Mouse (Mus musculus): ENCODE results near the gene Npw. TPM values are rescaled to one million over a fixed set of nuclear protein-coding genes. Genes with fewer than 3 reads are reported as not detected.

Npw gene
- not detected for polyA plus RNA-seq (2017; shearing (Covaris generic))

GRCm38 (mm10) chr17:24658017-24658758 lies at the start of gene Npw:
Gene Npw, minus strand, starts transcription at chr17:24658457.

DNA sequence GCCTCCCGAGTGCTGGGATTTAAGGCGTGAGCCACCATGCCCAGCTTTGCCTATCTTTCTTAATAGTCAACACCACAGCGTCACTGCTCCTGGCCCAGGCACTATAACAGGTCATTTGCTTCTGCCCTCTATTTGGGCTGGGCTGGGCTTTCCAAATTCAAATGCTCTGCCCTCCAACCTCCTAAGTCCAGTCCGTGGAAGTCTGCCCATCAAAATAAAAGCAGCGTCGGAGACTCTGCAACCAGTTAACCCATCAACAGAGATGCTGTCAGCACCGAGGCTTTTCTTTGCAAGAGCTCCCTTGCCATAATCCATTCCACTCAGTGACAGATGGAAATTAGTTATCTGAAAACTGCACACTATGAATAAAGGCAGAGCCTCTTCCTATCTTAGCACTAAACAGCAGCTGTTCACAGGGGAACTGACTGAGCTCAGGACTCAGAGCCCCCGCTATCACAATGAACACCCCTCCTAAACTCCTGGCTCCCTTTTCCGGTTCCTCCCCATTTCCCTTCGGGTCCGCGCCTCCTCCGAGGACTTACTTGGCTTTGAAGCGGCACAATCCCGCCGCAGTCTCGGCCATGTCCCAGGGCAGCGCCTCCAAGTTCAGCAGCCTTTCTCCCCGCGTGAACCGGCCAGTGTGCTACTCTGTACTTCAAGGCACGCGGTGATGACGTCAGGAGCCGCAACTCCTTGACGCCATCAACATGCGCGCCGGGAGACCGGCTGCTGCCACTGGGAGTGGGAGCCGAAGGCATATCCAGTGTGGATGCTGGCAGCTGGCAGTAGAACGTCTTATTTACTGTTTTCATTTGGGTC lies 48.9 kb upstream of the Npw start, which contains the start of gene Tbl3:
TSS of gene Tbl3 (minus strand) at position 679 of the 819 bp plus-strand sequence.

GRCm38 (mm10) chr17:24696011-24696697 lies 37.9 kb upstream of the Npw start, which contains the start of the genes Gfer and Noxo1:
Gene Gfer, minus strand, starts transcription at chr17:24696156.
Gene Noxo1, plus strand, starts transcription at chr17:24696234.

GRCm38 (mm10) chr17:24689251-24690081 lies 31.2 kb upstream of the Npw start, which contains the start of gene Syngr3:
Gene Syngr3, minus strand, starts transcription at chr17:24689955.

DNA sequence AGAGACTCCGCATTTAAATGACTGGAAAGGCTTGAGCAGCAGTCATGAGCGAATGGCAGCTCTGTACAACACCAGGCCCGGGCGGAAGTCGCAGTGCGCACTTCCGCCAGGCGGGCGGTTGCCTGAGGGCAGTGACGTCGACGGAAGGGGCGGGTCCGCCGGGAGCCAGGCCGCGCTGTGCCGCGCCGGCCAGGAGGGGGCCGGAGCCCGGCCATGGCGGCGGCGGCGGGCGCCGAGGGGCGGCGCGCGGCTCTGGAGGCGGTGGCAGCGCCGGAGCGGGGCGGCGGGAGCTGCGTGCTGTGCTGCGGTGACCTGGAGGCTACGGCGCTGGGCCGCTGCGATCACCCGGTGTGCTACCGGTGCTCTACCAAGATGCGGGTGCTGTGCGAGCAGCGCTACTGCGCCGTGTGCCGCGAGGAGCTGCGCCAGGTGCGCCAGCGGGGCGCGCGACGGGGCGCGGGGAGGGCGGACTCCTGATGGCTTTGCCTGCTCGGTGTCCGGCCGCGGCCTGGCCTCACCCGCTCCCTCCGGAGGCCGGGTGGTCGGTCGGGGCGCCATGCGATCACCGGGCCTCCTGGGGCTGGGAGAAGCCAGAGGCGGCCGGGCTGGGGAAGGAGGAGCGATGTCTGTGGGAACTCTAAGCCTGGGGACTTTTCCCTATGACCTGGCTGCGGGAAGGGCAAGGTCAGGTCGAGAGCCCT lies 11.4 kb upstream of the Npw start, which contains the start of gene Zfp598:
TSS of gene Zfp598 (plus strand) at position 143 of the 701 bp plus-strand sequence.

GRCm38 (mm10) chr17:24650070-24650616 lies 8.1 kb downstream of the Npw start, which contains the start of gene Slc9a3r2:
Gene Slc9a3r2, minus strand, starts transcription at chr17:24650327.

GRCm38 (mm10) chr17:24632167-24632812 lies 26.0 kb downstream of the Npw start, which contains the start of the genes Tsc2 and Nthl1:
Gene Tsc2, minus strand, starts transcription at chr17:24632630.
Gene Nthl1, plus strand, starts transcription at chr17:24632680.

Other genes starting within 250 kb of the Npw start
- gene Rnps1, start 243.9 kb downstream of the Npw start, polyA plus RNA-seq (2017; shearing (Covaris generic)), result 211 TPM
- 95.3 TPM for gene Eci1, start 231.8 kb downstream of the Npw start, polyA plus RNA-seq (2017; shearing (Covaris generic))
- gene Dnase1l2, start 215.4 kb downstream of the Npw start, polyA plus RNA-seq (2017; shearing (Covaris generic)), result 6.8 TPM
- 91.5 TPM for gene E4f1, start 188.1 kb downstream of the Npw start, polyA plus RNA-seq (2017; shearing (Covaris generic))
- 5.3 TPM for gene Pgp, start 188.1 kb downstream of the Npw start, polyA plus RNA-seq (2017; shearing (Covaris generic))
- gene Bricd5, start 184.6 kb downstream of the Npw start, polyA plus RNA-seq (2017; shearing (Covaris generic)), result 0.41 TPM
- gene Mlst8, start 179.4 kb downstream of the Npw start, polyA plus RNA-seq (2017; shearing (Covaris generic)), result 31.0 TPM
- 0.09 TPM for gene Caskin1, start 169.9 kb downstream of the Npw start, polyA plus RNA-seq (2017; shearing (Covaris generic))
- 103 TPM for gene Traf7, start 130.5 kb downstream of the Npw start, polyA plus RNA-seq (2017; shearing (Covaris generic))
- 13.7 TPM for gene Rab26, start 124.2 kb downstream of the Npw start, polyA plus RNA-seq (2017; shearing (Covaris generic))
- 18.5 TPM for gene Pkd1, start 108.6 kb downstream of the Npw start, polyA plus RNA-seq (2017; shearing (Covaris generic))
- gene Tsc2, start 25.8 kb downstream of the Npw start, polyA plus RNA-seq (2017; shearing (Covaris generic)), result 55.0 TPM
- gene Nthl1, start 25.8 kb downstream of the Npw start, polyA plus RNA-seq (2017; shearing (Covaris generic)), result 7.6 TPM
- gene Slc9a3r2, start 8.1 kb downstream of the Npw start, polyA plus RNA-seq (2017; shearing (Covaris generic)), result not detected
- gene Zfp598, start 11.2 kb upstream of the Npw start, polyA plus RNA-seq (2017; shearing (Covaris generic)), result 3.2 TPM
- gene Syngr3, start 31.5 kb upstream of the Npw start, polyA plus RNA-seq (2017; shearing (Covaris generic)), result 0.68 TPM
- gene Gfer, start 37.7 kb upstream of the Npw start, polyA plus RNA-seq (2017; shearing (Covaris generic)), result 12.2 TPM
- gene Noxo1, start 37.8 kb upstream of the Npw start, polyA plus RNA-seq (2017; shearing (Covaris generic)), result 3.8 TPM
- gene Tbl3, start 49.2 kb upstream of the Npw start, polyA plus RNA-seq (2017; shearing (Covaris generic)), result 67.3 TPM
- gene Rnf151, start 59.6 kb upstream of the Npw start, polyA plus RNA-seq (2017; shearing (Covaris generic)), result not detected
- 723 TPM for gene Rps2, start 59.7 kb upstream of the Npw start, polyA plus RNA-seq (2017; shearing (Covaris generic))
- 245 TPM for gene Ndufb10, start 66.0 kb upstream of the Npw start, polyA plus RNA-seq (2017; shearing (Covaris generic))
- not detected for gene Rpl3l, start 69.4 kb upstream of the Npw start, polyA plus RNA-seq (2017; shearing (Covaris generic))
- 12.1 TPM for gene Msrb1, start 78.2 kb upstream of the Npw start, polyA plus RNA-seq (2017; shearing (Covaris generic))
- gene Hs3st6, start 94.5 kb upstream of the Npw start, polyA plus RNA-seq (2017; shearing (Covaris generic)), result not detected
- not detected for gene Meiob, start 145.8 kb upstream of the Npw start, polyA plus RNA-seq (2017; shearing (Covaris generic))
- 43.8 TPM for gene Hagh, start 181.7 kb upstream of the Npw start, polyA plus RNA-seq (2017; shearing (Covaris generic))
- 3.7 TPM for gene Fahd1, start 191.9 kb upstream of the Npw start, polyA plus RNA-seq (2017; shearing (Covaris generic))
- gene Igfals, start 207.5 kb upstream of the Npw start, polyA plus RNA-seq (2017; shearing (Covaris generic)), result not detected
- gene Nubp2, start 227.9 kb upstream of the Npw start, polyA plus RNA-seq (2017; shearing (Covaris generic)), result 118 TPM
- gene Spsb3, start 228.2 kb upstream of the Npw start, polyA plus RNA-seq (2017; shearing (Covaris generic)), result 64.4 TPM
- gene Eme2, start 236.6 kb upstream of the Npw start, polyA plus RNA-seq (2017; shearing (Covaris generic)), result 62.4 TPM
- gene Mrps34, start 236.7 kb upstream of the Npw start, polyA plus RNA-seq (2017; shearing (Covaris generic)), result 54.0 TPM
- 69.0 TPM for gene Nme3, start 238.0 kb upstream of the Npw start, polyA plus RNA-seq (2017; shearing (Covaris generic))

Measured in inflammation-experienced regulatory T-cells, adult 16 weeks (primary cell).